Mouse (Mus musculus) ovary, adult 18-20 months (tissue): Measurements from ENCODE around the gene Rdh8.
"Not testable (repeated sequence)": the region's sequence is repeated elsewhere in the genome, so short reads cannot be mapped to it uniquely, and the experiment has no call there.

Experiments
- DNase-seq: peaks from one replicate; pipeline ENCODE4 v3.0.0; 2022; ENCODE audit warnings: low spot score, mixed read lengths

Rdh8 gene

DNA sequence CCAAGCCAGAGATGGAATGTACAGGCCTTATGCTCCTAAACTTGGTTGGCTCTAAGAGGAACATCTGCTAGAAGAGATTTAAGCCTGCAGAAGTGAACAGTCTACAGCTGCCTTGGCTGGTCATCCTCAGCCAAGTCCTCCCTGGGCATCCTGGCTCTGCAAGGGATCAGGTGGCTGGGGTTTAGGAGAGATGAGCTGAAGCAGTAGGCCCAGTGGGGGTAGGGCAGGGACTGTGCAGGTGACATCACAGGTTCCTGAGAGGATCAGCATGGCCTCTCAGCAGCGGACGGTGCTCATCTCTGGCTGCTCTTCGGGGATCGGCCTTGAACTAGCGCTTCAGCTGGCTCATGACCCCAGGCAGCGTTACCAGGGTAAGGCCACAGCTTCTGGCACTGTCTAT, at the start of gene Rdh8:
TSS of gene Rdh8 (plus strand) at position 268 of the 400 bp plus-strand sequence.
- DNase-seq: no peak

DNA sequence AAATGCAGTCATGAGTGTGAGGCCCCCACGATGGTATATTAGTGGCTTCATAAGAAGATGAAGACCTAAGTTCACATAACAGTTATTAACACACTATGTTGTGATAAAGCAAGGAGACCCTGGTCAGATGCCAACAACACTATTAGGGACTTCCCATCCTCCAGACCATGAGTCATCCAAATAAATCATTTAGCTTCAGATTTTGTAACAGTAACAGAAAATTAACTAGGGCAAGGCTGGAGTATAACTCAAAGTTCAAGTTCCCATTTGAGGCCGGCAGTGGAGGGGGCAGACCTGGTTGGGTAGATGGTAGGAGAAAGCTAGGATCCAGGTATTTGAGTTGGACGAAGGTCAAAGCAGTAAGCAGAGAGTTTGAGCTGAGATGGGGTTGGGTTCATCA, 37.0 kb upstream of the Rdh8 start:
- no peak for DNase-seq

DNA sequence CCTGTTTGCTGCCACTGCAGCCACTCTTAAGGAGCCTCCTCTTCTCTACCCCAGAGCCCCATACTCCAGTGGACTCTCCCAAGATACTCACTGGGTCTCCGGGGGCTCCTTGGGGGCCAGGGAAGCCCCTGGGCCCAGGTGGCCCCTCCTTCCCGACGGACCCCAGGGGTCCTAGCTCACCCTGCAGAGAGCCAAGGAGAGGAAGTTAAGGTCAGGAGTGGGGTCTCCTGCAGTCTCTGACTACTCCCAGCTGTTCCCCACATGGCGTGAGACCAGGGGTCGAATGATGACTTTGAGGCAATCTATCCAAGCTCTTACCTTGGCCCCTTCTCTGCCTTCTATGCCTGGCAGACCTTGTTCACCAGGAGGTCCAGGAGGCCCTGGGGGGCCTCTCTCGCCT, 33.2 kb upstream of the Rdh8 start:
- DNase-seq: no peak

DNA sequence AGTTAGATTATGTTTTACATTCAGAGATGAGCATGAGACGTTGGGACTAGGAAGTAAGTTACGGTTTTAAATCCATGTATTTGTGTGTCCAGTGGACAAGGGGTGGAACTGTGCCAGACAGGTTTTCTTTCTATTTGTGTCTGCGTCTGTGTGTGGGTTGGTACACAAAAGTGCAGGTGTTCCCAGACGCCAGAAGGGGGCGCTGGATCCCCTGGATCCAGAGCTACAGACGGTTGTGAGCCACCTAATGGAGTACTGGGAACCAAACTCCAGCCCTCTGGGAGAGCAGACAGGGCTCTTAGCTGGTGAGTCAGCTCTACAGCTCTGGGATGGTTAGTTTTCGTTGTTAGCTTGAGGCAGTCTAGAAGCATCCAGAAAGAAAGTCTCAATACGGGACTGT, 30.3 kb upstream of the Rdh8 start:
- DNase-seq: no peak

DNA sequence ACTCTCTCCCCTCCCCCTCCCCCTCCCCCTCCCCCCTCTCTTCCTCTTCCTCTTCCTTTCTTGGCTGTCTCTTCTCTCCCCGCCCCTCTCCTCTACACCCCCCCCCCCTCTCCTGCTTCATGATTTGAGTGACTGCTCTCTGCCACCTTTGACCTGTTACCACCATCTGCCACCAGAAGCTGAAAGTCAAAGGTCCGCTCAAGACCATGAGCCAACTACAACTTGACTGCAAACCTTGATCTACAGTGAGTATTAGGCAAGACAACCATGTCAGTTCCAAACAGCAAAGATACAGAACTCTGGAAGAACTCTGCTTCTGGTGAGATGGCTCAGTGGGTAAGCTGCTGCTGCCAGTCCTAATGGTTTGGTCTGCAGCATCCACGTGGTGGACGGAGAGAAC, 28.7 kb upstream of the Rdh8 start:
- DNase-seq: no peak

DNA sequence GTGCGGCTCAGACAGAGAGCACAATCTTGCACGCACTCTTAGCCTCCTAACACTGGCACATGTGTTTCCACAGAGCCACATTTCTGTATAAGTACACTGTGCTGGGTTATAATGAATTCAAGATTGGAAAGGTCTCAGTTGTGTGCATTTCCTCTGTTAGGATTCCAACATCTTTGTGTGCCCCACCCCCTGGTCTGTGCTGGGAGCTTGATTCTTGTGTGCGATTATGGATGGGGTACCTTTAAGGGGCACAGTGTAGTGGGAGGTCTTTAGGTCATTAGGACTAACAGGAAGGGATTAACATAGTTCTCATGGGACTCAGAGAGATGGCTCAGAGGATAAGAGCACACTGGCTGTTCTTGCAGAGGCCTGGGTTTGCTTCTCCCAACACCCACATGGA, 28.0 kb upstream of the Rdh8 start:
- no peak for DNase-seq

DNA sequence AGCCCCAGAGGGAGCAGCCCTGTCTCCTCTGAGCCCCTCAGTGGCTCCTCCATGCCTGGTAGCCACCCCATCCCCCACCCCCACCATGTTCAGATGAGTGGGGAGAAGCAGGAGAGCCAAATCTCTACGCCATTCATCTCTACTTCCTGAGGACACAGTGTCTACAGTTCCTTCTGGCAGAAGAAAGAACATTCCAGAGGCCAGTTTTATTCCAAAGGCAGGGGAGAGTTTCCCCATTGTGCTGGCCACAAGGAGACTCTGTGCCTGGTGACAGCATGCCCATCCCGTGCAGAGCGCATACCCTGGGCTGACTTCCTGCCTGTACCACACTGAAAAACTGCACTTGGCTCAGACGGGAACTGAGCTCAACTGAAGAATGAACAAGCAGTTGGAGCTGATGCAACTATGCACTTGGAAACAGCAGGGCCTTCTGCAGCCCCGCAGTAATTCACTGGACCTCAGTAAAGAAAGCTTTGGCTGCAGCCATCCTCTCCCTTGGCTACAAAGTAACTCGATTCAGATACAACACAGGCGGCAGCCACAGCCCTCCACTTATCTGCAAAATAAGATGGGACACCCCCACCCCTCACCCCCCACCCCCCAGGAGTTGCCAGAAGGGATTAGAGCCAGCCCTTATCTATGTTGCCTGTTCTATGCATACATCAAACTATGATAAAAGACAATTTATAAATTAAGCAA, 24.0 kb upstream of the Rdh8 start:
- peak; percentile 4 for DNase-seq

DNA sequence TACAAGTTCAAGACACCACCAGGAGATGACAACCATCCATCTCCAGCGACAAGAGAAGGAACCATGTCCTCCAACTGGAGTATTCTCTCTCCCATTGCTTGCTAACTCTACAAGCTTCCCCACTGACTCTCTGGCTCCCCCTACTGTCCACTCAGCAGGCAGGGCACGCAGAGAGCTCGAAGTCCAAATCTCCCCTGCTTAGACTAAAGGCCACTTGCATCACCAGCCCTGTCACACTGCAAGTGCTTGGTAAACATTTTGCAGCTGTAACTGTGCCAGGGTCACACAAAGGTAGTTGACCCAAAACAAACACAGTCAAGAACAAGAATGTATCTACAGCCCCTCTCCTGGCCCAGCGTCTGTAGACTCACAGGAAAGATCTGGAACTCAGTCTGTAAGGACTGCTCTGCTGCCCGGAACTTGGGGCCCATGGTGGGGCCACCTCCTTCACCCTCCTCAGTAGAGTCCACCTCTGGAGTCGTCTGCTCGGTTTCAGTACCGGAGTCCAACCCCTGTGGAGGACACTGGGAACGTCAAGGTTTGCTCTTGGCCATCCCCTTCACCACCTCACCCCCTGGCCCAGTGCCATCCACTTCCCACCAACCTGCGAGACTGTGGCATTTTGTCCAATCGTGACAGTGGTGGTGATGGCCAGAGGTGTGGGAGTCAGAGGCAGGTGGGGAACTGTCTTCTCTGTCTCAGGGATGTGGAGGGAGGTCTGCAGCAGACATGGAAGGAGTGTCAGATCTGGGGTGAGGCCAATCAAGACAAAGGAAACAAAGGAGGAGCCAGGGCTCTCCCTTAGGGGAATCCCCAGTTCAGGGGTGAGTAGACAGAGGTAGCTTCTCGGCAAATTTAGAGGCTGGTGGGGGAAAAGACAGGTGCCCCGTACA, 13.8 kb upstream of the Rdh8 start:
- peak; percentile 12 for DNase-seq

DNA sequence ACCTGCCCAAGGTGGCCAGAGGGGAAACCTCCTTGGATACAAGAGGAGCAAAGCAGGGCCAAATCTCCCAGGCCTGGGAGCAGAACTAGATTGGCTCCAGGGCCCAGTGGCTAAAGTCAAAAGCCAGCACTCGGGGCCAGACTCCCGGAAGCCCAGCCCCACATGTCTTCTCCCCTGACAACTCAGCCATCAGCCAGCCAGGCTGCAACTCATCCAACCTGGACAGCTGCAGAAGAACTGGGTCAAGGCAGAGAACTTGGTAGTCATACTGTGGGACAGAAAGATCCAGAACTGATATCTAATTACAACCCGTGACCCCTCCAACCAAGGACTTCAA, 13.2 kb upstream of the Rdh8 start:
- DNase-seq: no peak

DNA sequence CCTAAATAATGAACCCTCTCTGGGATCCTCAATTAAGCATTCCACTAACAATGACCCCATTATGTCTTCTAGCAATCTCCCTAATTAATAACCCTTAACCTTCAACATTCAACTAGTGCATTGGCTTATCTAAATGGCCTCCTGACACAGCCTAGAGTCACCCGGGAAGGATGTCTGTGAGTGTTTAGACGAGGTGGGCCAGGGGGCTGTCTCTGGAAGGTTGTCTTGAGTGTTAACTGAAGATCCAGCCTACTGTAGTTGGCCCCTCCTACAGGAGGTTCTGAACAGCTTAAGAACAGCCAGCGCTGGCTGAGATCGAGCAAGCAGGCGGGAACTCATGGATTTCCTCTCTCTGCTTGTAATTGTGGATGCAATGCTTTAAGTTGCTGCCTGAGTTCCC, 12.6 kb upstream of the Rdh8 start:
- DNase-seq: no peak

DNA sequence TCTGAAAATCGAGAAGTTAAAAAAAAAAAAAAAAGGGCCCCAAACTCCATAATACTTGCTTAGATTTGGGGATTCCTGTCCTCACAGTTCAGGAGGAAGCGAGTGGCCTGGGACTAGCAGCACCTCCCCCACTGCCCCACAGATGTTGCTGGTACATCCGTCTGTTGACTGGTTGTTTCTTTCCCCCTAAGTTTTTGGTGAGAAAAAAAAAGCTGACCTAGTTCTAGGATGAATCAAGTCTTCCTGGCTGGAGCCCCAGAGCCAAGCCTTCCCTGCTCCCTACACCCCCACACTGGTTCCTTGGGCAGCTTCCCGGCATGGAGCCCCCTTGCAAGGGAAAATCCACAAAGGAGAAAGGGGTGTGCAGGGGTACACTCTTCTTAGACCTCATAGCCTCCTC, 8.0 kb upstream of the Rdh8 start:
- no peak for DNase-seq

DNA sequence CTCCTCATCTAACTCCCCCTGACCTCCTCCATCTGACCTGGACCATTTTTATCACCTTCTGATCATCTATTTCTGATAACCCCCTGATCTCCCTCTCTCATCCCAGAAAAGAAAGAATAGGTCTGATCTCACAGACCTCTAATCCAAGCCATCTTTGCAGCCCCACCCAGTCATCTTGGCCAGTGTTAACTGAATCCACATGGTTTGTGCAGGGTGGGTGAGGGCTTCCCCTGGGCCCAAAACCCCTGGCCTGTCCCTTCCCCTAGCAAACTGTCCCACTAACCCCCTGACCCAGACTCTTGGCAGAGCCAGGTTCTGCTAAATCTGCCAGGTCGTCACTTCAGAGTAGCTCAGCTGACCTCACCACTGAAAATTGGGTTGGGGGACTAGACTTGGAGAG, 7.5 kb upstream of the Rdh8 start:
- DNase-seq: no peak

DNA sequence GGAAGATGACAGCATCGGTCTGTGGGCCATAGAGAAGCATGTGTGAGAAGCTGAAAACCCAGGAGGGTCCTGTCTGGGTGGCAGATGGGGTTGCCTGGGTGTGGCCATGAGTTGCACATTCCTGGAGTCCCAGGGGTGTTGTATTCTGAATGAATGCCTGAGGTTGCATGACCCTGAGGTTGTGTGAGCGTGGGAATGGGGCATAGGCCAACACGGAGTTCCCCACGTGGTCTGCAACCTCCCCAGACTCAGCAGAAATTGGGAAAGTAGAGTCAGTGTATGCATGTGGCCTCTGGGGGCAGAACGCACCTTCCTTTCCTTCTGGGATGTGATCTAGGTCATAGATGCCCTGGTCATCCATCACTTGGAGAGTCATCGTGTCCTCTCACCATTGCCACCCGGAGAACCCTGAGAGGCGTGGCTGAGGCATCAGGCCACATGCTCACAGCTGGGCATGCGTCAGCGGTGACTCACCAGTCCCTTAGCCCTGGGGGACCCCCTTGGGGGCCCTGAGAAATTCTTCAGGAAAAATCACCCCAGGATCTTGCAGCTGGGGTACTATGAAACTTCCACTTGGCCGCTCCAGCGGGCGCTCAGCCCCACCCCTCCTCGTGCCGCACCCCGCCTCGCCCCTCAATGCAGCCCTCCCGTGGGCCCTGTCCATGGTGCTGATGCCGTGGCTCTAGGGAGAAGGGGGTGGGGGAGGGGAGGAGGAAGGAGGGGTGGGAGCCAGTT, 5.6 kb upstream of the Rdh8 start:
- DNase-seq: no peak

DNA sequence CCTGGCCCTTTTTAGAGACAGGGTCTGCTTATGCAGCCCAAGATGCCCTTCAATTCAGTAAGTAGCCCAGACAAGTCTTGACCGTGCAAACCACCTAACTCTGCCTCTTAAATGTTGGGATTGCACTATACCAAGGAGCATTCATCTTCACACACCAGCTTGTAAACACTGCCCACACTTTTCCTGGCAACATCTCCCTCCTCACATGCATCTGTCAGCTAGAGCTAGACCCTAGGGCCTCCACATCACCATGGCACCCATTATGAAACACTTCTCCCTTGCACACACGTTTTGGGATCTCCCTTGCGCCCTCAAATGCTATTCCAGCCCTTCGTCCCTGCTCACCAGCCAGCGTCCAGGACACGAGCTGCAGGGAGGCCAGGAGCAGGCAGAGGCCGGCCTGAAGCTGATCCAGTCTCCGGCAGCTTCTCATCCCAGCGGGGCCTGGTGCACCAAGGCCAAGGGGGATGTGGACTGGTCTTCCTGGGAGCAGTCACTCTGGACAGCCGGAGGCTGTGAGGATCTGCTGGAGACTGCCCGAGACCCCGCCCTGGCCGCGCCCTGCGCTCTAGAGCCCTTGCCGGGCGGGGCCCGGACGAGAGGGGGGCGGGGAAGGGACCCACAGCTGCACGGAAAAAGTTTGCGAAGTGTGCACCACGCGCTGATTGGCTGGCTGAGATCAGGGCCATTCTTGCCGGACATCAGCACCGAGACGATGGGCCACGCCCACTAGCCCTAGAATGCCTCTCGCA, 3.6 kb upstream of the Rdh8 start, which contains the start of gene Col5a3:
TSS of gene Col5a3 (minus strand) at position 547 of the 752 bp plus-strand sequence.
- DNase-seq: peak; percentile 51

DNA sequence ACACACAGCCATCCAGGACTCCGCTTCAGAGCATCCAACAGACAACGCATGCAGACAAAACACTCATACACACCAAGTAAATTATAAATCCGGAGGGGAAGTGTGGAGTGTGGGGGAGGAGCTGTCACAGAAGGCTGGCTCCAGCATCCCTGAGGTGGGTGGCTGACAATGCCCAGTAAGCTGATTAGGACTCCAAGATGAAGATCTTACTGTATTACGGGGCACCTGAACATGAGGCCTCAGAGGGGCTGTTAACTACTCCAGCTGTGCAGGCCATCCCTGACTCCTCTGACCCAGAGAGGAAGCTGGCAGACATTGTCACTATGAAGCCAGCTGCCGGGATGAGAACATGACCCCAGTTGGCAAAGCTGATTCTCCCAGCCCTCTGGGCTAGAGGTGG, 1.7 kb downstream of the Rdh8 start:
- DNase-seq: no peak

DNA sequence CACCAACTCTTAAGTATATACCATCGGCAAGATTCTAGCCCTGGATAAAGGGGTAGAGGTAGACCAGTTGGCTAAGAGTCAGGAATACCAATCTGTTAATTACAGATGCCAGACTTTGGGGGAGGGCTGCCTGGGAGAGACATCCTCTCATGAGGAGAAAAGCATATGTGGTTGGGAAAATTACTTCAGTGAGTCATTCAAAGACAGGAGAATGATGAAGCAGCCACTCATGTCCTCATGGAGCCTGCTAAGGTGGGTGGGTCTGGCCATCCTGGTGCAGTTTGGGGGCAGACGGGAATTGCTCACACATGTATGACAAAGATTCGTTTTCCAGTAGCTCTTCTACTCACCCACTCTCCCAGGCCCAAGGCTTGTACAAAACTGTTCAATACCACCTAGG, 4.5 kb downstream of the Rdh8 start:
- no peak for DNase-seq

DNA sequence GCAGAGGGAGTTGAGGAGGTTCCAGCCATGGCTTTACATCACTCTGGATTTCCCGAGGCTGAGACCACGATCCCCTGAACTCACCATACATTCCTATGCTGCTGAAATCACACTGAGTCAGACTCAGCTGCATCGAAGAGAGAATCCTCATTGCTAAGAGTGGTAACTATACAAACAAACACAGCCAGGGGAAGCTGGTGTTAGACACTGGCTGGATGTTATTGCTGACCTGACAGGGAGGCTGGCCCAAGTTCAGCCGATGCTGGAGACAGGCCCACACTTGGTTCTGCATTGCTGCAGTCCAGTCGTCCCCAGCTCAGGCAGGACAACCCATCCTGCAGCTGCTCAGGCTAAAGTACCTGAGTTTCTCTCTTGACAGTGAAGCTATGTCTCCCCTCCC, 7.5 kb downstream of the Rdh8 start:
- DNase-seq: no peak

DNA sequence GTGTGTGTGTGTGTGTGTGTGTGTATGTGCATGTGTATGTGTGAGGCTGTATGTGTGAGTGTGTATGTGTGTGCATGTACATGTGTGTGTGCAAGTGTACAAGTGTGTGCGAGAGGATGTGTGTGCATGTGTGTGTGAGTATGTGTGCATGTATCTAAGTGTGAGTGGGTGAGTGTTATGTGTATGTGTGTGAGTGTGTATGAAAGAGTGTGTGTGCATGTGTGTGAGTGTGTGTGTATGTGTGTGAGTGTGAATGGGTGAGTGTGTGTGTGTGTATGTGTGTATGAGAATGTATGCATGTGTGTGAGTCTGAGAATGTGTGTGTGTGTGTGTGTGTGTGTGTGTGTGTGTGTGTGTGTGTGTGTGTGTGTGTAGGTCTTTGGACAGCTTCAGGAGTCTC, 9.8 kb downstream of the Rdh8 start:
- no peak for DNase-seq

DNA sequence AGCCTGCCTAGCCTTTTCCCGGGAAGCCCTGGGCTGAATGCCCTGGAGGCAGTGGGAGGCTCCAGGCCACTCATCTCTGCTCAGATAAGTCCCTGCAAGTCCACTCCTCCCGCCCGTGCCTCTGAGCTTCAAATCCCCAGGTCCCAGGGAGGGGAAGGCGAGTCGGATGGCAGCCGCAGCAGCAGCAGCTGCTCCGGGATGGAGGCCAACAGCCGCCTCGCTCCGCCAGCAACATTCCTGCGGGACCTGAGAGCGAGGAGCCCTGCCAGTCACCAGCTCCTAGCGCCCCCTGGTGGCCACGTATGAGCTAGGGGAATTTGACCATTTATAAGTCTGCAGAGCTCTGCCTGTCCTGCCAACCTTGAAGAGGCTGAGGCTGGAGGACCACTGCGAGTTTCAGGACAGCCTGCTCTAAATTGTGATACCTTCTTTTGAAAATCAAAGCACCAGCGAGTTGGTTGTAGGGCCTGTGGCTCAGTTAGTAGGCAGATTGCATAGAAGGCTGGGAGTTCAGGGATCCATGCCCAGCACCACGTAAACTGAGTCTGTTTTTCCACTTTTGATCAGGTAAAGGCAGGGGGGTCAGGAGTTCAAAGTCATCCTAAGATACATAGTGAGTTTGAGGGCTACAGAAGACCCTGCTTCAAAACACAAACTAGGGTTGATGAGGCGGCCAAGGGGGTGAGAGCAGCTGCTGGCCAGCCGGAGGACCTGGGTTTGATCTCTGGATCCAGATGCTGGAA, 12.8 kb downstream of the Rdh8 start:
- peak; percentile 89 for DNase-seq

DNA sequence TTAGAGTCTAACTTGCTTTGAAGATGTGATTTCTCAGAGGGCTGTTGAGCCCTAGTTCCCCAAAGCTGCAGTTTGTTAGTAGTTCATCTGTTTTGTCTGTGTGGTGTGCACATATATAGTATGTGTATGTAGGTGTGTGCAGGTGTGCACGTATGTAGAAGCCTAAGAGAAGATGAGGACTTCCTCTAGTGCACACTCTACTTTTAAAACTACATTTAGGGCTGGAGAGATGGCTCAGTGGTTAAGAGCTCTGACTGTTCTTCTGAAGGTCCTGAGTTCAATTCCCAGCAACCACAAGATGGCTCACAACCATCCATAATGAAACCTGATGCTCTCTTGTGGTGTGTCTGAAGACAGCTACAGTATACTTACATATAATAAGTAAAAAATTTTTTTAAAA, 16.6 kb downstream of the Rdh8 start:
- no peak for DNase-seq

DNA sequence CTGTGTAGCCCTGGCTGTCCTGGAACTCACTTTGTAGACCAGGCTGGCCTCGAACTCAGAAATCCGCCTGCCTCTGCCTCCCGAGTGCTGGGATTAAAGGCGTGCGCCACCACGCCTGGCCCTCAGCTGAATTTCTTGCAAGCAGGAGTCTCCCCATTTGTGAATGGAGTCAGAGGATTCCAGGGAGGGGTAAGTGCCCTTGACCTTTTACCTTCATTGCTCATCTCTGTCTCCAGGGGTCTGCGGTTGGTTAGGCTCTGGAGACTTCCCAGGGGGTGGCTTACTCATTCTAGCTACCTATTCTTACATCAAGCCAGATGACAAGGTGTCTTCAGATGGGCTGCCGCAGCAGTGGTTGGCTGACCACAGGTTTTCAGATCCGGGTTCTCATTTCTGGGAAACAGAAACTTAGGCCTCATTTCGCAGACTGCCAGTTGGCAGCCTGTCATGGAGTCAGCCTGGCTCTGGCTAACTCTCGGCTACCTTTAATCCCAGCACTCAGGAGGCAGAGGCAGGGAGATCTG, 17.2 kb downstream of the Rdh8 start:
- DNase-seq: not testable (repeated sequence)
